Mouse (Mus musculus): ENCODE measurements around the gene Wdr73.

GRCm38 (mm10) chr7:80932777-80933176 is 31.7 kb upstream of the Wdr73 start:
- no peak for TF ChIP-seq POLR2A (IDR thresholded peaks at IDR 0.05; ENCODE audit: low read depth, low read length)
- no peak for TF ChIP-seq CTCF (IDR thresholded peaks at IDR 0.05; ENCODE audit: extremely low read depth, insufficient read length, insufficient replicate concordance, low read depth, low read length)
